Mouse (Mus musculus): ENCODE results near the gene Irx6.

Gene Irx6

DNA sequence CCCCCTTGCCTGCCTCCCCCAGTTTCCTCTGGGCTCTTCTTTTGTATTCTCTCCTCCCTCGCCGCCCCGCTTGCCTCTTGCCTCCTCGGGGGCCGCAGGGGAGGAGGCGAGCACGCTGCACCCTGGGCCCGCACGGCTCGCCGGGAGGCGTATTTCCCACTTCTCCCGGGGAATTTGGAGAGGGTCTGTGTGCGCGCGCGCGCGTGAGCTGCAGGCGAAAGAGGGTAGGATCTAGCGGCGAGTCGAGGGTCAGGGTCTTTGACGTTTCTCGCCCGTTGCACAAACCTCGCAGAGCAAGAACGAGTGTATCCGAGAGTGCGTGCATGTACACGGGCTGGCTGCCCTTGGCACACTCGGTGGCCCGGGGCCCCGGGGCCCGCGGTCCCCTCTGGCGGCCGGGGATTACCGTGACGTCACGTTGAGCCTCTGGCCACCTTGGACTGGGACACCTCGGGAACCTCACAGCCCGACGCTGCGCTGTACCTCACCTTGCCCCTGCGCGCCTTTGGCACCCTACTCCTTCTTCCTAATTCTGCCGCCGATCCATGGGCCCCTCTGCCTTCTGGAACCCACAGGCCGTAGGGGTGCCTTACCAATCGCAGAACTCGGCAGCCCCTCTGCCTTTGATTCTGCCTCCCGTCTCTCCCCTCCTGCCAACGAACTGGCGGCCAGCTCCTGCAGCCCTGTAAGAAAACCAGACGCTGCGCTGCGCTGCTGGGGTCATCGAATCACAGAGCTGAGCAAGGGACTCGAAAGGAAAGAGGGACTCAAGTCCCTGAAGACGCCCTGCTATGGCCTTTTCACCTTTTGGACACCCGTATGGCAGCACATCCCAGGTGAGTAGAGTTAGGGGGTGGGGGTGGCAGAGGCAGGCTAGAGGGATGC lies at the start of gene Irx6:
Irx6 (plus strand) TSS at position 45 of the 885 bp plus-strand sequence.
- no peak for ATAC-seq (ENCODE audit: low TSS enrichment)

- ATAC-seq (ENCODE audit: low TSS enrichment): no peak
Measured at GRCm38 (mm10) chr8:92628711-92629650, 45.1 kb upstream of the Irx6 start.

DNA sequence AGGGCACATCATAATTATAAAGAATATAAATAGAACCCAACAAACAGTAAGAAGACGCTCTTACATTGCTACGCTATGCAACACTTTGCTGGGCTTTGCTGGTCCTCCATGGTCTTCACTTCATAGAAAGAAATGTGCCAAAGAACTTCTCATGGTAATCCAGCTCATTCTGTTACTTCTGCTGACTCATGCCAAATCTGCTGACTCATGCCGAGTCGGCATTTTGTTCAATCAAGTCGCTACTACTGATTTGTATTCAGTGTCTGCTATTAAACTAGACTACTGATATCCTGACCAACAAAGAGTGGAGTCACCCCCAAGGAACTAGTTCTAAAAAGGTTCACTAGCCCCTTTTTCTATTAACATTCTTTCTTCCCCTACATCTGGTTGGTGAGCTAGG lies 40.9 kb upstream of the Irx6 start:
- no peak for ATAC-seq (ENCODE audit: low TSS enrichment)

DNA sequence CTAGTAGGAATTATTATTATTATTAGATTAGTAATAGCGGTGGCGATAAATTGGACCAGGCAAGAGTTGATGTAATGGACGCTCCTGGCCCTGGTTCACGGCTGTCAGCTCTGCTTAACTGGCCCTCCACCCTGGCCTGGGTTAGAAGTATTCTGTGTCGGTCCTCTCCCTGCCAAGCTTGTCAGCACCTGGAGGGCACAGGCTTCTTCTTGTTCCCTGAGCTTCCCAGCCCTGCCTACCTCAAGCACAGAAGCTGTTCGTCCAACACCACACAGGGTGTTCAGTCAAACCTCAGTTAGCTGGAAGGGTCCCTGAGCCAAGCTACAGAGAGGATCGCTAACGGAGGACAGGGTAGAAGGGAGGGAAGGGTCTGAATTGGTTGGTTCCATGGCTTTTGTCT lies 33.3 kb upstream of the Irx6 start:
- no peak for ATAC-seq (ENCODE audit: low TSS enrichment)

GRCm38 (mm10) chr8:92646637-92647036 lies 27.5 kb upstream of the Irx6 start:
- no peak for ATAC-seq (ENCODE audit: low TSS enrichment)

- no peak for ATAC-seq (ENCODE audit: low TSS enrichment)
Measured at GRCm38 (mm10) chr8:92664207-92664606, 9.9 kb upstream of the Irx6 start.

GRCm38 (mm10) chr8:92670236-92670635 lies 3.9 kb upstream of the Irx6 start:
- no peak for ATAC-seq (ENCODE audit: low TSS enrichment)

- no peak for ATAC-seq (ENCODE audit: low TSS enrichment)
Measured at GRCm38 (mm10) chr8:92670656-92671195, 3.4 kb upstream of the Irx6 start.

GRCm38 (mm10) chr8:92671892-92672291 lies 2.2 kb upstream of the Irx6 start:
- no peak for ATAC-seq (ENCODE audit: low TSS enrichment)

DNA sequence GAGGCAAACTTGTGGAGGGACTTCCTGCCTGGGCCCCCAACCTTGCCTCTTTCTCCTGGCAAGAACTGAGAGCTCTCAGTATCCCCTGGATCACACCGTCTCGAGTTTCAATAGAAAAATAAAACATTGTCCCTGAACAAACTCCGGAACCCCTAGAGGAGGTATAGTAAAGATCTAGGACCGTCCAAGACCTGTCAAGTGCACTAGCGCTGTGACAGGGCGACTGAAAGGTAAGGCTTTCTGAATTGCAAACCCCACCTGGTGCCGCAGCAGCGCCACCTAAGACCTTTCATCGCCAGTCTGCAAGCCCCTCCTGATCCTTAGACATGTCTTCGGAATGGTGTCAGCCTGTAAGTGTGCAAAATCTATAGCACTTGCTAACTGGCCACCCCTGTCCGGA lies 987 bp upstream of the Irx6 start:
- no peak for ATAC-seq (ENCODE audit: low TSS enrichment)

DNA sequence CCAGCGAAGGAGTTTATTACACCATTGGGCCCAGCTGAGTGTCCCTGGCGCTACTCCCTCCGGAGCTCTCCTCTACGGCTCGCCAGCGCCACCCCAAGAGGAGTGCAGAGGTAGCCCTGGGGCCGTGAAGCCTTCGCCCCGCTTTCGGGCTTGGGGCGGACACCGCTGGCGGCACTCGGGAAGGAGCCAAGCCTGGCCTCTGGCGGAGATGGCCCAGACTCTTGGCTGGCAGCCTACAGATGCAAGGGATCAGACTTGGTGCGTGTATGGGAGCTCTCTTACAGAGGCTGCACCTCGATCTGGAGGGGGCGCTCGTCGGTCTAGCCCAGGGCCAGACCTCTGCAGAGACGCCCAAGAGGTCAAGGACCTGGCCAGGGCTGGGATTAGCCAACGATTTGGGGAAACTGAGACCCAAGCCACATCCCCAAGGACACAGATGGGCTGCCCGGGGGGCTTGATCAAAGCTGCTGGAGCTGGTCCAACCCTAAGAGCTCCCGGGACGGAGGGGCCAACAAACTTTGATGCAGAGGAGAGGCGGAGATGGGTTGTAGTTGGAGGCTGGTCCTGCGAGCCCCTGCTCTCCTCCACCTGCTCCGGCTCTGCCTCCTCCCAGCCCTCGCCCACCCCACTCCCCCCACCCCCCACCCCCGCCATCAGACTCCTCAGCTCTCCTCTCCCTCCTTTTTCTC lies 389 bp upstream of the Irx6 start:
- peak; percentile 70 for ATAC-seq (ENCODE audit: low TSS enrichment)

DNA sequence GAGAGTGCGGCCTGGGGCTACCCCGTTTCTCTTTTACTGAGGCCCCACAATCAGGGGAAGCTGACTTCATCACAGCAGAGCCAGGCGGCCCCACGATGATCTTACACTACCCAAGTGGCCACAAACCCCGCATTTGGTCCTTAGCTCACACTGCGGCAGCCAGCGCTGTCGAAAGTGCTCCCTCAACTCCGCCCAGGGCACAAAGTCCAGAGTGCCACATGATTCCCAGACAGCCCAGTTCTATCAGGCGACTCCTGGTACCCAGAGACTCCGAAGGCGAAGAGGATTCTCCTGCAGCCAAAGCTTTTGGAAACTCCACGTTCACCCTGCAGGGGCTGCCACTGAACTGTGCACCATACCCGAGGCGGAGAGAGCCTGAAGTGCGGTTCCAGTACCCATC lies 4.3 kb downstream of the Irx6 start:
- no peak for ATAC-seq (ENCODE audit: low TSS enrichment)

DNA sequence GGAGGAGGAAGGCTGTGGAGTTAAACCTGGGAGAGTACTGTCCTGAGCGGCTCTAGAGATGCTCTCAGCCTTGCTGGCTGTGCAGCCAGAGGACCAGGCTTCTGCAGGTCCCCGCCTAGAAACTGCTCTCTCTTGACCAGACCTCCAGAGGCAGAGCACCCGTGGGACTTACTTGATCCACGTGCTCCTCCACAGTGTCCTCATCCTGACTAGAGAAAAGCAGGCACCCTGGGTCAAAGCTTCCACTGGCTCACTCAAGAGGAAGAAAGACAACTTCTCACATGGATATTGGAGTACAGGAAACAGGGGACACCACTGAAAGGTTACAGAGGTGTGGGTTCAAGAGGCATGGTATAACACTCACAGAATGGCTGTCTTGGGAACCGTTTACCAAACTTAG lies 23.3 kb downstream of the Irx6 start:
- ATAC-seq (ENCODE audit: low TSS enrichment): no peak

GRCm38 (mm10) chr8:92698411-92698810 lies 24.3 kb downstream of the Irx6 start:
- no peak for ATAC-seq (ENCODE audit: low TSS enrichment)

- ATAC-seq (ENCODE audit: low TSS enrichment): no peak
Measured at GRCm38 (mm10) chr8:92699922-92700540, 25.9 kb downstream of the Irx6 start.

DNA sequence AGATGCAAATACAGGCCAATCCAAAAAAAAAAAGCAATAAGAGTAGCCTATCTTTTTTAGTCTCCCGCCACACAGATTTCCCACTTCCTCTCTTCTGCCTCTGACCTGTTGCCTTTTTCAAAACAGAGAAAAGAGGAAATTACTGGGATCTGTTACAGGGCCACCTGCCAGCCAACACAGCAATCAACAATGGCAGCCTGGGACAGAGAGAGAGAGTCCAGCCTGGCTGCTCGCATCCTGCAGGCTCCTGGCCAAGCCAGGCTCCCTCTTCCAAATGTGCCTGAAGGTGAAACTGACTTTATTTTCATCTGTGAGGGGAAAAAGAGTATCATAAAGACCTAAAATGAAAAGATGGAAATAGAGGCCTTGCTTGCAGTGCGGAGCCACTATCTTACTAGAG lies 29.3 kb downstream of the Irx6 start:
- no peak for ATAC-seq (ENCODE audit: low TSS enrichment)

GRCm38 (mm10) chr8:92706311-92706710 lies 32.2 kb downstream of the Irx6 start:
- 0 out of 2 replicates have a peak, but pooled peaks have one; percentile 65 for ATAC-seq (ENCODE audit: low TSS enrichment)

DNA sequence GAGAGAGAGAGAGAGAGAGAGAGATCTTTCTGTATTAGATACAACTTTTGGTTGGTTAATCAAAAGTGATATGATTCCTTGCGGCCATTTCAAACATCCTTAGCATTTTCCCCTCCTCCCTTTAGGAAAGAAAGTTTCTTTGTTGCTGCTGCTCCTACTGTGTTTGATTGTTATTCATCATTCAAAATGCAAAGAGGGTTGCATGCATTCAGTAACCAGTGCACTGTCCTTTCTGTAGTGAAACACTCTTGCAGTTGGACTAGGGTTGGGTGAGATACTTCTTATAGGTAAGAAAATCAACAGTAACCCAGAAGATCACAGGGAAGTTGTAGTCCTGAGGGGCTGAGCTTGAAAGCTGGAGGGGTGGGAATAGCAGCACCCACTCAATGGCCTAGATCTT lies 39.2 kb downstream of the Irx6 start:
- no peak for ATAC-seq (ENCODE audit: low TSS enrichment)

DNA sequence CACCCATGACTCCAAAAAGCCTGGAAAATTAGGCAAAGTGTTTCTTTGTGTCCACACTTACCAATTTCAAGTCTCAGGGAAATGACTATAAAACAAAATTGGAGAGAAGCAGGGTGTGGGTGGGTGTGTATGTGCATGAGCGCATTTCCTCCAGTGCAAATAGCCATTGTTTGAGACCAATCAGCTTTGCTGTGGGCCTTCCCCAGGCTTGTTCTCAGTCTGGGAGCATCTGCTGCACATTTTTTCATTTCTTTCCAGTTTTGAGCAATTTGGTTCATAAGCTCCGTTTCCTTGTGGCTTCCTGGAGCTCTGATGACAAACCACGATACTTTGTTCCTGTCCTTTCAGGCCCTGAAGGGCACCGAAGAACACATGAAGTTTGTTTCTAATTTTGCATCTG lies 43.3 kb downstream of the Irx6 start:
- no peak for ATAC-seq (ENCODE audit: low TSS enrichment)

DNA sequence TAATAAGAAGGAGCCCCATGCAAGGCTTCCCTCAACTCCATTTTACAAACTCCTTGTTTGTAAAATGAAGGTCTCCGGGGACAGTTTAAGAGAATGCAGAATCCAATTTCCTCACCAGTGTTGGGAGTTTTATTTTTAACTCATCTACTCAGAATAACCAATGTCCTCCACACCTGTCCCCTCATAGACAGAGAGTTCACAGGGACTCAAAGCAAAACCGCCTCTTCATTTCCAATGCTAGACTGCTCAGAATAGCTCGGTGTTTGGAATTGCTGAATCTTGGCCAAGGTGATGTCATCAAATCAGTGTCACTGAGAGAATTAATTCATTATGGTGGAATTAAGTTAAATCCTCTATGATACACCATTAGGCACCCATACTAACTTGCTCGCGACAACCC lies 44.0 kb downstream of the Irx6 start:
- no peak for ATAC-seq (ENCODE audit: low TSS enrichment)

DNA sequence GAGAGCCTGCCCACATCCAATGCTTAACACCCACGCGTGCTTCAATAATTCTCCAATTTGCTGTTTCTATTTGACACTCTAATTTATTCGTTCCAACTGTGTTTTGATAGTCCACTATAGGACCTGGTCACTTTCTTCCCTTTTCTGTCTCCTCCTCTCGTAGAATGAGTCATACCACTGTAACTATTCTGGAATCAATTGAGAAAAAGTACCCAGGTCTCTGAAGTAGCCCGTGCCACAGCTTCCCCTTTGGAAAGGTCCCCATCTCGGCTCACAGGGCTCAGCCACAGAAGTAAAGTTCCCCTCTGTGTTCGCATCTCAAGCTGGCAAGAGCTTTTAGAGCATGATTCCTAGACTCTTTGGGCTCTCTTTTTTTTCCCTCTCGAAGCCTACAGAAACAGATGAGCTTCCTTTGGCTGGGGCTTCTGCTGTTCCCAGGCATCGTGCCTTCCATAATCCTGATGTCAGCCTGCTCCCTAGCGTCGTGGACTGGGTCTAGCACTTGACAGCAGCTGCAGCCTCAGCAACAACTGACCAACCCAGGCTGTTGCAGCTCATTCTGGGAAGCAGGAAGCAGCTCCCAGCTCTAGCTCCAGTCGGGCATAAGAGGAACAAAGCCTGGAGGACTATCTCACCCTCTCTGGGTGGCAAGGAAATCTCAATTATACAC lies 47.3 kb downstream of the Irx6 start:
- ATAC-seq (ENCODE audit: low TSS enrichment): peak; percentile 100

Data from frontal cortex, adult (tissue).